ENCODE assay signal across 17 mouse cellular contexts in the genomic region with DNA sequence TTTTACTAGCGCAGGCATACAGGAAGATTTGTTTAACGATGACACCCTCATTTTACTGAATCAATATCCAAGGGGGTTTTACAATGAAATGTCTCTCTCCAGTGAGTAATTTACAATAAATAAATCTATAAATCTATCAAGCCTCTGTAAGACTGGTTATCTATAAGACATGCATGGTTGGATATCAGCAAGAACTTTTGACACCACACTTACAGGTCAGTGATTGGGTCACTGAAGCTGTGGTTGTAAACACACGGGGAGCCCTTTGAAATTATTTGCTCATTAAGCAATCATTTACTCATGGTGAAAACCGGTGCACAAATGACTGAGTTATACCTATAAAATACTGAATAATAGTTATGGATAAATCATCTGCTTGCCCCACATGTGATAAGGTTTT.
"Had no signal": no experiment of that assay in that cellular context is flagged by ENCODE, and none has a peak within 500 bp of the region (broad histone marks: within the 10 kb centered on the region; RNA-seq: fewer than 3 reads in every experiment).

No protein-coding gene starts in this region.

- DNase-seq: lung, adult 18-20 months; lung, embryonic 14.5 days; lung, postnatal 10 days; lung, postnatal 4 days; right cerebral cortex, adult 18-20 months; right cerebral cortex, postnatal 25 days; right cerebral cortex, postnatal 4 days; spleen, adult 18-20 months; thymus, adult 18-20 months; thymus, postnatal 14 days; thymus, postnatal 36 days had no signal

- H3K4me1 ChIP-seq: liver, embryonic 12.5 days; midbrain, embryonic 13.5 days; midbrain, embryonic 15.5 days had no signal

- H3K27ac ChIP-seq: liver, embryonic 12.5 days; liver, embryonic 14.5 days; midbrain, embryonic 13.5 days; midbrain, embryonic 15.5 days; neural tube, embryonic 13.5 days had no signal

- H3K9ac ChIP-seq: liver, embryonic 12.5 days; liver, embryonic 14.5 days; lung, embryonic 14.5 days; midbrain, embryonic 13.5 days; midbrain, embryonic 15.5 days; neural tube, embryonic 13.5 days had no signal

- H3K4me2 ChIP-seq: liver, embryonic 12.5 days; lung, embryonic 14.5 days; midbrain, embryonic 11.5 days; midbrain, embryonic 13.5 days; midbrain, embryonic 15.5 days; neural tube, embryonic 13.5 days had no signal

- H3K9me3 ChIP-seq: liver, embryonic 12.5 days; midbrain, embryonic 13.5 days; midbrain, embryonic 15.5 days; neural tube, embryonic 13.5 days had no signal

- H3K36me3 ChIP-seq: liver, embryonic 12.5 days; midbrain, embryonic 13.5 days; midbrain, embryonic 15.5 days; neural tube, embryonic 13.5 days had no signal

- H3K27me3 ChIP-seq: liver, embryonic 12.5 days; midbrain, embryonic 13.5 days; midbrain, embryonic 15.5 days had no signal

- H3K4me3 ChIP-seq: liver, embryonic 12.5 days; midbrain, embryonic 13.5 days; midbrain, embryonic 15.5 days; neural tube, embryonic 13.5 days had no signal

- ATAC-seq: liver, embryonic 12.5 days; midbrain, embryonic 13.5 days; midbrain, embryonic 15.5 days had no signal
